Mouse (Mus musculus) forebrain, embryonic 14.5 days (tissue): ENCODE results near the gene Nabp1. TPM values are rescaled to one million over a fixed set of nuclear protein-coding genes. Genes with fewer than 3 reads are reported as not detected.

Source experiments
- polyA plus RNA-seq: library from polyadenylated mRNA; unstranded; fragments of >200 nt; fragmentation: Nextera tagmentation; extraction: Ambion mirVana; gene quantifications from 2 replicates; pipeline ENCODE4 v1.2.1, GENCODE M21; 2014

Gene Nabp1
- polyA plus RNA-seq, 1 experiment from 2014 or later, result 7.9 TPM

Other genes starting within 250 kb of the Nabp1 start
- 4.7 and 6.6 TPM in 2 replicates for gene Cavin2, start 189.3 kb downstream of the Nabp1 start, polyA plus RNA-seq